Mouse (Mus musculus): ENCODE measurements around the gene Rsph3a. TPM values are rescaled to one million over a fixed set of nuclear protein-coding genes. Genes with fewer than 3 reads are reported as not detected.

Gene Rsph3a
- polyA plus RNA-seq, 1 experiment from 2014 or later: 50.0 TPM

GRCm38 (mm10) chr17:7904992-7905391, 40.4 kb upstream of the Rsph3a start:
- no peak overlapping the region for H3K4me2 ChIP-seq (ENCODE audit: low read depth, severe bottlenecking)
- ATAC-seq (ENCODE audit: insufficient number of reproducible peaks, low FRiP score, low TSS enrichment, low read depth) (no peak), DNase-seq (ENCODE audit: low spot score) (no peak)
- no peak overlapping the region for H3K9ac ChIP-seq (ENCODE audit: low read length)
- 40% methylated on average over 2 of the region's 2 CpGs for WGBS
- H3K4me1 ChIP-seq (ENCODE audit: control insufficient read depth, insufficient read depth, low read length): no peaks in the 10 kb centered on the region
- no peaks in the 10 kb centered on the region for H3K9me3 ChIP-seq (ENCODE audit: control insufficient read depth, low read length)
- no peak overlapping the region for H3K27ac ChIP-seq (replicated peaks; ENCODE audit: low read depth, low read length)
- no peaks in the 10 kb centered on the region for H3K36me3 ChIP-seq (ENCODE audit: control insufficient read depth, insufficient read depth, low read length)
- no peak overlapping the region for H3K4me3 ChIP-seq (ENCODE audit: low read depth, low read length)
- no peaks in the 10 kb centered on the region for H3K27me3 ChIP-seq (ENCODE audit: control insufficient read depth, insufficient read depth, low read length)

DNA sequence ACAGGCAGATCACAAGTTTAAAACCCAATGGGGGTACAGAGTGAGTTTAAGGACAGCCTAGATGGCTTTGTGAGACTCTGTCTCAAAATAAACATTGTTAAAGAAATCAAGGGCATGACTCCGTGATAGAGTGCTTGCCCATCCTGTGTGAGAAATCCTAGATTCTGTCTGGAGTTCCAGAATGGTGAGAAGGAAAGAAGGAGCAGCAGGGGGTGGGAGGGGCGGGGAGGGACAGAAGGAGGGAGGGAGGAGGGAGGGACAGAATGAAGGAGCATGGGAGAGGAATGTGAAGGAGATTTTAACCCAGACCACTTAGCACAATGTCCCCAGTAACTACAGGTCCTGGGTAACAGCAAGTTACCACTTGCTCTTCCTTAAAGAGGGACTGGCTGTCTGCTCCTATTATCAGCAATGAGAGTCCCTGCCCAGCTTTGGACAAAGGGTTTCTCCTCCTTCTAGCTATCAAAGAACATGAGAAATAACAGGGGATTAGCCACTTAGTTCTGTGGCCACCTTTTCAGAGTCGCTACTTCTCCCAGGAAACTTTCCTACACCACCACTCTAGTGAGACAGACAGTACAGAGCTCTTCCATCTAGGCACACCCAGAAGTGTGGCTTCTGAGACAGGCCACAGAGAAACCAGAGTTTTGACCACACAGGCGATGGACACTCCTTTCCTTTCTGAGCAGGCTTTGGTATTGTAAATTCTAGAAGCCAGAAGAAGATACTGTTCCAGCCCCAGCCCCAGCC, 39.3 kb upstream of the Rsph3a start:
- WGBS: 41% methylated on average over 4 of the region's 4 CpGs
- DNase-seq (ENCODE audit: low spot score): no peak
- Histone ChIP-seq H3K9me3 (ENCODE audit: control insufficient read depth, low read length) (no peaks in the 10 kb centered on the region), H3K27ac (replicated peaks; ENCODE audit: low read depth, low read length) (no peak overlapping the region), H3K4me3 (ENCODE audit: low read depth, low read length) (no peak overlapping the region), H3K9ac (ENCODE audit: low read length) (no peak overlapping the region), H3K4me1 (ENCODE audit: control insufficient read depth, insufficient read depth, low read length) (no peaks in the 10 kb centered on the region), H3K27me3 (ENCODE audit: control insufficient read depth, insufficient read depth, low read length) (no peaks in the 10 kb centered on the region), H3K4me2 (ENCODE audit: low read depth, severe bottlenecking) (no peak overlapping the region), H3K36me3 (ENCODE audit: control insufficient read depth, insufficient read depth, low read length) (no peaks in the 10 kb centered on the region)
- no peak for ATAC-seq (ENCODE audit: insufficient number of reproducible peaks, low FRiP score, low TSS enrichment, low read depth)

DNA sequence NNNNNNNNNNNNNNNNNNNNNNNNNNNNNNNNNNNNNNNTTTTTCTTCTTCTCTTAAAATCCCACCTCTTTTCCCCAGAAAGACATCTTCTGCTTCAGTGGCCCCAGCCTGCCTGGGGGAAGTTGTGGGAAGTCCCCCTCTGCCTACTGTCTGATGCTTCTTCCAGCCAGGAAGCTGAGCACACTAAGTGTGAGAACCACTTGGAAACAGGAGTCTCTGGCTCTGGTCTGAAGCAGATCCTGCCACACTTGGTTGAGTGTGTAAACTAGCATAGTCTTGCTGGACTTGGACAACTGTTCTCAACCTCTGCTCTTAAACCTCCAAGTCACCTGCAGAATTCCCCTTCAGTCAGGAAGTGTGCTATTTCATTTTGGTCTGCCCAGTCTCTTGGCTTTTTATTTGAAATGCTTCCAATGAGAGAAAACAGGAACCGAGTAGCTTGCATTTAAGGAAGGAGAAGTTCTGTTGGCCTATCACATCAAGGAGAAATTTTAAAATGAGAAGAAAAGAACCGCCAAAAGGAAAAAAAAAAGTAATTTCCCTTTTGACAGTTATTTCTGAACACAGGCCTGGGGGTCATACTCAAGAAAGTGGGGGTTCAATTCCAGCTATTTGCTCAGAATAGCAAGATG, 30.7 kb upstream of the Rsph3a start:
- H3K36me3 ChIP-seq (ENCODE audit: control insufficient read depth, insufficient read depth, low read length): no peaks in the 10 kb centered on the region
- no peak overlapping the region for H3K27ac ChIP-seq (replicated peaks; ENCODE audit: low read depth, low read length)
- no peak for ATAC-seq (ENCODE audit: insufficient number of reproducible peaks, low FRiP score, low TSS enrichment, low read depth)
- no peaks in the 10 kb centered on the region for H3K9me3 ChIP-seq (ENCODE audit: control insufficient read depth, low read length)
- H3K27me3 ChIP-seq (ENCODE audit: control insufficient read depth, insufficient read depth, low read length): no peaks in the 10 kb centered on the region
- no peak overlapping the region for H3K4me2 ChIP-seq (ENCODE audit: low read depth, severe bottlenecking)
- DNase-seq (ENCODE audit: low spot score): no peak
- no peak overlapping the region for H3K4me3 ChIP-seq (ENCODE audit: low read depth, low read length)
- H3K9ac ChIP-seq (ENCODE audit: low read length): no peak overlapping the region
- no peaks in the 10 kb centered on the region for H3K4me1 ChIP-seq (ENCODE audit: control insufficient read depth, insufficient read depth, low read length)
- 77% methylated on average over 2 of the region's 2 CpGs for WGBS

- Histone ChIP-seq H3K4me1 (ENCODE audit: control insufficient read depth, insufficient read depth, low read length) (no peaks in the 10 kb centered on the region), H3K4me2 (ENCODE audit: low read depth, severe bottlenecking) (no peak overlapping the region), H3K27me3 (ENCODE audit: control insufficient read depth, insufficient read depth, low read length) (no peaks in the 10 kb centered on the region), H3K9me3 (ENCODE audit: control insufficient read depth, low read length) (no peaks in the 10 kb centered on the region), H3K27ac (replicated peaks; ENCODE audit: low read depth, low read length) (no peak overlapping the region), H3K36me3 (ENCODE audit: control insufficient read depth, insufficient read depth, low read length) (no peaks in the 10 kb centered on the region), H3K4me3 (ENCODE audit: low read depth, low read length) (no peak overlapping the region), H3K9ac (ENCODE audit: low read length) (no peak overlapping the region)
- DNase-seq (ENCODE audit: low spot score) (no peak), ATAC-seq (ENCODE audit: insufficient number of reproducible peaks, low FRiP score, low TSS enrichment, low read depth) (no peak)
- 83% methylated on average over 9 of the region's 9 CpGs for WGBS
Measured at GRCm38 (mm10) chr17:7915791-7916190, 29.6 kb upstream of the Rsph3a start.

DNA sequence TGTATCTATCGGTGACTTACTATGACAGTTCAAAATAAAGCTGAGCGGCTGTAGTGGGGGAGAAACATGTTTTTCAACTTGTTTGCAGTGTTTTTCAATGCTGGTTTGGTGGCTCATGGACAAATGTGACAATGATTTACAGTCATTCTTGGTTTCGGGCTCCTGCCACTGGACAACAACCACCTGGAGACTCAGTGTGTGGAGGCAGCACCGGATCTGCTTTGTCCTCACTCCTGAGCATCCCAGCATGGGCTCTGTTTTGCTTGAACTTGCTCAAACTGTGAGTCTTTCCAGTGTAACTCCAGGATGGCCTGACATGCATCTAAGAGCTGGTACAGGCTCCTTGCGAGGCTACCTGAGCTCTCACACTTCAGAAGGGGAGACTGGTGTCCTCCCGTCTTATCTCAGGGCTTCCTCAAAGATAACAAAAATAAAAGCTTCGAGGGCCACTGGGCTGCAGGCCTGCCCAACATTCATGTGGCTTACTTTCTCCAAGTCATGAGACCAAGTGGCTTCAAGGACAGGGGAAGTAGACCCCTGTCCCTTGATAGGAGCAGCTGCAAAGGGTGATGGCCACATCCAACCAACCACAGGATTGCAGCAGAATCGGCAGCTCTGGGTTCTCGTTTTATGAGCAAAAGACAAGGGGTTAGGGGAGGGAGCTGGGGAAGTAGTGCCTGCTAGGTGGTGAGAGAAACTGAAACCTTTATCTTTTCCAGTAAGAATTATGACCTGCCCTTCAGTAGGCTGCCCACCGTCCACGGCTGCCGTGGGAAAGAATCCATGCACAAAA, 28.4 kb upstream of the Rsph3a start:
- Histone ChIP-seq H3K4me1 (ENCODE audit: control insufficient read depth, insufficient read depth, low read length) (no peaks in the 10 kb centered on the region), H3K9me3 (ENCODE audit: control insufficient read depth, low read length) (no peaks in the 10 kb centered on the region), H3K4me2 (ENCODE audit: low read depth, severe bottlenecking) (no peak overlapping the region), H3K36me3 (ENCODE audit: control insufficient read depth, insufficient read depth, low read length) (no peaks in the 10 kb centered on the region), H3K27ac (replicated peaks; ENCODE audit: low read depth, low read length) (no peak overlapping the region), H3K4me3 (ENCODE audit: low read depth, low read length) (no peak overlapping the region), H3K9ac (ENCODE audit: low read length) (no peak overlapping the region), H3K27me3 (ENCODE audit: control insufficient read depth, insufficient read depth, low read length) (no peaks in the 10 kb centered on the region)
- no peak for ATAC-seq (ENCODE audit: insufficient number of reproducible peaks, low FRiP score, low TSS enrichment, low read depth)
- WGBS: 66% methylated on average over 12 of the region's 12 CpGs
- no peak for DNase-seq (ENCODE audit: low spot score)

- no peak overlapping the region for H3K4me3 ChIP-seq (ENCODE audit: low read depth, low read length)
- H3K36me3 ChIP-seq (ENCODE audit: control insufficient read depth, insufficient read depth, low read length): no peaks in the 10 kb centered on the region
- H3K4me2 ChIP-seq (ENCODE audit: low read depth, severe bottlenecking): no peak overlapping the region
- WGBS: 62% methylated on average over 2 of the region's 2 CpGs
- no peak for ATAC-seq (ENCODE audit: insufficient number of reproducible peaks, low FRiP score, low TSS enrichment, low read depth)
- no peaks in the 10 kb centered on the region for H3K4me1 ChIP-seq (ENCODE audit: control insufficient read depth, insufficient read depth, low read length)
- H3K27me3 ChIP-seq (ENCODE audit: control insufficient read depth, insufficient read depth, low read length): no peaks in the 10 kb centered on the region
- H3K9me3 ChIP-seq (ENCODE audit: control insufficient read depth, low read length): no peaks in the 10 kb centered on the region; the same call in 1 of the 2 replicates
- H3K27ac ChIP-seq (replicated peaks; ENCODE audit: low read depth, low read length): no peak overlapping the region
- no peak overlapping the region for H3K9ac ChIP-seq (ENCODE audit: low read length)
- no peak for DNase-seq (ENCODE audit: low spot score)
Measured at GRCm38 (mm10) chr17:7918355-7918754, 27.1 kb upstream of the Rsph3a start.

DNA sequence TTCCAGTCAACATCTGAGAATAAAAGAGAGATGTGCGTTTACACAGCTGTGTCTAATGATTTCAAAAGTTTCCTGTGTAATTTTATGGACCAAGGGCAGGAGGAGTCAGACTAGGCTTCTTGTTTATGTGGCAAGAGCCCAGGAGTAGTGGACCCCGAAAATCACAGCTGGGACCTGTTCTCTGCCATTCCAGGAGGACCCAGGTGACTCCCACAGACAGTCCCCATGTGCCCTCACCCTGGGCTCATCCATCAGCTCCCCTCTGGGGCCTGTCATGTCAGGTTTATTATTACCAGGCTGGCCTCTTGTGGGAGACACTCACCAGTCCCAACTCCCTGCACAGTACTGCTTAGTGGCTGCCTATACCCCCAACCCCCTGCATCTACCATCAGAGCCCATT, 26.2 kb upstream of the Rsph3a start:
- Histone ChIP-seq H3K9ac (ENCODE audit: low read length) (no peak overlapping the region), H3K4me1 (ENCODE audit: control insufficient read depth, insufficient read depth, low read length) (no peaks in the 10 kb centered on the region), H3K4me2 (ENCODE audit: low read depth, severe bottlenecking) (no peak overlapping the region), H3K27ac (replicated peaks; ENCODE audit: low read depth, low read length) (no peak overlapping the region), H3K36me3 (ENCODE audit: control insufficient read depth, insufficient read depth, low read length) (no peaks in the 10 kb centered on the region), H3K4me3 (ENCODE audit: low read depth, low read length) (no peak overlapping the region), H3K27me3 (ENCODE audit: control insufficient read depth, insufficient read depth, low read length) (no peaks in the 10 kb centered on the region), H3K9me3 (ENCODE audit: control insufficient read depth, low read length) (no peaks in the 10 kb centered on the region; the same call in 1 of the 2 replicates)
- no peak for DNase-seq (ENCODE audit: low spot score)
- 77% methylated on average over 2 of the region's 2 CpGs for WGBS
- no peak for ATAC-seq (ENCODE audit: insufficient number of reproducible peaks, low FRiP score, low TSS enrichment, low read depth)

DNA sequence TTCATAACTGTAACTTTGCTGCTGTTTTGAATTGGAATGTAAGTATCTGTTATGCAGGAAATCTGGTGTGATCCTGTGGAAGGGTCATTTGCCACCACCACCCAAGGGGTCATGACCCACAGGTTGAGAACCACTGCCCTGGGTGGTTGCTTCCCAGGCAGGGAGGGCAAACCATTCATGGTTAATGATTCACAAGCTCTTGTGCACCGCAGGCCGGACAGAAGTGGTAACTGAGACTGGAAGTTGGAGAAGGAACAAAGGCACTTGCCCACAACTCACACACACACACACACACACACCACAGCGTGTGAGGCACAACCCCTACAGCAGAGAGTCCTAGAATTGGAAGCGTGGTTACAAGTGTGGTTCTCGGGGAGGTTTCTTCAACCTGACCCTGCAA, 22.9 kb upstream of the Rsph3a start:
- 86% methylated on average over 5 of the region's 5 CpGs for WGBS

More for the DNA sequence above, 22.9 kb upstream of the Rsph3a start:
- Histone ChIP-seq H3K36me3 (ENCODE audit: control insufficient read depth, insufficient read depth, low read length) (no peaks in the 10 kb centered on the region), H3K9me3 (ENCODE audit: control insufficient read depth, low read length) (no peaks in the 10 kb centered on the region; the same call in 1 of the 2 replicates), H3K27me3 (ENCODE audit: control insufficient read depth, insufficient read depth, low read length) (no peaks in the 10 kb centered on the region), H3K4me2 (ENCODE audit: low read depth, severe bottlenecking) (no peak overlapping the region), H3K4me1 (ENCODE audit: control insufficient read depth, insufficient read depth, low read length) (no peaks in the 10 kb centered on the region), H3K9ac (ENCODE audit: low read length) (no peak overlapping the region), H3K27ac (replicated peaks; ENCODE audit: low read depth, low read length) (no peak overlapping the region), H3K4me3 (ENCODE audit: low read depth, low read length) (no peak overlapping the region)
- DNase-seq (ENCODE audit: low spot score) (no peak), ATAC-seq (ENCODE audit: insufficient number of reproducible peaks, low FRiP score, low TSS enrichment, low read depth) (no peak)

Data from limb, embryonic 11.5 days (tissue).